Mouse (Mus musculus) thymus, adult 2 months (tissue): Measurements from ENCODE around the gene Dbt.

Source experiments
- CTCF ChIP-seq: fragments of 200-500 bp; IDR thresholded peaks from 2 replicates; pipeline ENCODE4 v1.5.1; 2012; ENCODE audit warnings: mild to moderate bottlenecking, control low read depth, low read length, moderate library complexity, borderline replicate concordance; ENCODE audit not compliant: control insufficient read depth, poor library complexity, insufficient read depth; ENCODE audit errors: extremely low read depth
- POLR2A ChIP-seq: fragments of 200-500 bp; IDR thresholded peaks from 2 replicates; pipeline ENCODE4 v1.6.1; 2012; ENCODE audit warnings: mild to moderate bottlenecking, low read length, control low read depth, moderate library complexity; ENCODE audit not compliant: control insufficient read depth, poor library complexity, insufficient read depth; ENCODE audit errors: extremely low read depth

GRCm38 (mm10) chr3:116477351-116477750, 35.5 kb upstream of the Dbt start:
- TF ChIP-seq CTCF (no peak), POLR2A (no peak)
